Mouse (Mus musculus) liver, adult 2 months (tissue): ENCODE measurements around the gene Rad51b.

Experiments
- CTCF ChIP-seq: fragments of 200-500 bp; IDR thresholded peaks from 2 replicates; pipeline ENCODE4 v1.5.1; 2011; ENCODE audit warnings: low read depth, low read length, control low read depth
- POLR2A ChIP-seq: fragments of 200-500 bp; IDR thresholded peaks from 2 replicates; pipeline ENCODE4 v1.6.1; 2011; ENCODE audit warnings: low read length, control low read depth; ENCODE audit not compliant: insufficient read depth; ENCODE audit errors: extremely low read depth

- no peak for TF ChIP-seq CTCF
- no peak for TF ChIP-seq POLR2A
Observed at GRCm38 (mm10) chr12:79492613-79493012, 195.5 kb downstream of the Rad51b start.
